Mouse (Mus musculus): ENCODE data around the gene Gm4491.

DNA sequence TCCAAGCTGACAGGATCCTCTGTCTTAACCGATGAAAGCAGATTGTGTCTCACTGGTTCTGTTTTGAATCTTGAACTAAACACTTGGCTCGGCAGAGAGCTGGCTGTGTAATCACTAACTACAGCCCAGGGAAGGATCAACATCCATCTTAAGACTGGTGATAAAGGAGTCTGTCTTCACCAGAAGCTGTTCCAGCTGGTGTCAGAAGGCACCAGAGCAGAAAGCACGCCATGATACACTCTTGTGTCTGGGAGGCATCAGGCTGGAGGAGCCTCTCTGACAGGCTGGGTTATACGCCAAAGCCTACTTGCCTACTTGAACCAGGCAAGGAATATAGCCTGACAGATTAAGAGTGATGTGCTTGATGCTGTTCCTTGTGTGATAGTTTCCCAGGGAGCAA is 30.1 kb upstream of the Gm4491 start:
- TF ChIP-seq CTCF (IDR thresholded peaks at IDR 0.05; ENCODE audit: extremely low read depth, insufficient read length, insufficient replicate concordance, low read depth, low read length) (no peak), POLR2A (IDR thresholded peaks at IDR 0.05; ENCODE audit: low read depth, low read length) (no peak)
